Mouse (Mus musculus): ENCODE data around the gene Dhcr7. TPM values are rescaled to one million over a fixed set of nuclear protein-coding genes. Genes with fewer than 3 reads are reported as not detected.

Gene Dhcr7
- polyA plus RNA-seq, 1 experiment: 246 TPM

GRCm38 (mm10) chr7:143830399-143830798 lies 7.5 kb downstream of the Dhcr7 start:
- peaks cover 11% of the 10 kb centered on the region for H3K4me1 ChIP-seq (replicated peaks; ENCODE audit: control insufficient read depth, insufficient read depth, low read length)

DNA sequence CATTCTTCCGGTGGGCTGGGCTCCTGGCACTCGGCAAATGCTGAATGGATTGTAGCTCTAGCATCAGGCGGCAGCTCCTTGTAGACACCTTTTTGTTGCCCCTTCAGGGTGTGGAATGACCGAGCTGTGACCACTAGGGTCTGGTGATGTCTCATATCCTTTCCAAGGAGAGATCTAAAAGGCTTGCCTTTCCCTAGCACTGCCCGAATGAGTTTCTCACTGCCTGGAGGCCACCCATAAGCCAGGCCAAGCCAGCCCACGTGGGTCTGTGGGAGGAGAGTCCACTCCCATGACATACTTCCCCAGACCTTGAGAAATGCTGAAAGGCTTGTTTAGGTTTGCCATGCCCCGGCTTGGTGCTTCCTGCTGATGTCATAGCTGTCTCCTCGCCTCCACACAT lies 9.3 kb downstream of the Dhcr7 start:
- H3K27me3 ChIP-seq (ENCODE audit: control insufficient read depth, insufficient read depth, low read length): no peaks in the 10 kb centered on the region
- no peaks in the 10 kb centered on the region for H3K36me3 ChIP-seq (ENCODE audit: control insufficient read depth, insufficient read depth, low read length)
- no peak overlapping the region for H3K4me3 ChIP-seq (ENCODE audit: control insufficient read depth, insufficient read depth, low read length)
- TF ChIP-seq CTCF (IDR thresholded peaks at IDR 0.05; ENCODE audit: borderline replicate concordance, control insufficient read depth, extremely low read depth, insufficient read depth, low read length, poor library complexity) (no peak), POLR2A (IDR thresholded peaks at IDR 0.05; ENCODE audit: control insufficient read depth, extremely low read depth, insufficient read depth, low read length, poor library complexity) (no peak)
- WGBS: 88% methylated on average over 8 of the region's 8 CpGs
- no peak overlapping the region for H3K27ac ChIP-seq (ENCODE audit: control insufficient read depth, insufficient read depth, low read length)
- H3K4me1 ChIP-seq (replicated peaks; ENCODE audit: control insufficient read depth, insufficient read depth, low read length): peaks cover 25% of the 10 kb centered on the region
- DNase-seq: no peak

More at GRCm38 (mm10) chr7:143830399-143830798, 7.5 kb downstream of the Dhcr7 start:
- Histone ChIP-seq H3K27ac (ENCODE audit: control insufficient read depth, insufficient read depth, low read length) (peak overlapping the region; percentile 66), H3K36me3 (ENCODE audit: control insufficient read depth, insufficient read depth, low read length) (no peaks in the 10 kb centered on the region), H3K27me3 (ENCODE audit: control insufficient read depth, insufficient read depth, low read length) (no peaks in the 10 kb centered on the region), H3K4me3 (ENCODE audit: control insufficient read depth, insufficient read depth, low read length) (peak overlapping the region; percentile 89)
- TF ChIP-seq POLR2A (IDR thresholded peaks at IDR 0.05; ENCODE audit: control insufficient read depth, extremely low read depth, insufficient read depth, low read length, poor library complexity) (no peak), CTCF (IDR thresholded peaks at IDR 0.05; ENCODE audit: borderline replicate concordance, control insufficient read depth, extremely low read depth, insufficient read depth, low read length, poor library complexity) (no peak)
- DNase-seq: no peak
- 10% methylated on average over 6 of the region's 6 CpGs for WGBS

DNA sequence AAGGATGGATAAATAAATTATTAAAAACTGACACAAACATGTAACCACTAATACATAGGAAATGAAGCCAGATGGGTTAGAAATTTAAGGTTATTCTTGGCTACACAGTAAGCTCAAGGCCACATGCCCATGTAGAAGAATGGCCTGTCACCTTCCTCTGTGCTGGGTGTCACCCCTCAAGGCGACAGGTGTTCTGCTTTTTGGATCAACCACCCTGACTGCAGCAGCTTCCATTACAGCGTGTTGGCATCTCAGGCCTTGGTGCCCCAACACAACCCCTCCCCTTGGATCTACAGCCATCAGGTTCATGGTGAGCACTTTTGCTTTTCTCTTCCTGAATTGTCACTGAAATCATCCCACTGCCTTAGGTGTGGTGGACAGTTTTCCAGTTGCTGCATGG lies 9.7 kb downstream of the Dhcr7 start:
- Histone ChIP-seq H3K4me3 (ENCODE audit: control insufficient read depth, insufficient read depth, low read length) (no peak overlapping the region), H3K27ac (ENCODE audit: control insufficient read depth, insufficient read depth, low read length) (no peak overlapping the region), H3K4me1 (replicated peaks; ENCODE audit: control insufficient read depth, insufficient read depth, low read length) (peaks cover 29% of the 10 kb centered on the region), H3K27me3 (ENCODE audit: control insufficient read depth, insufficient read depth, low read length) (no peaks in the 10 kb centered on the region), H3K36me3 (ENCODE audit: control insufficient read depth, insufficient read depth, low read length) (no peaks in the 10 kb centered on the region)
- DNase-seq: no peak
- 95% methylated on average over 2 of the region's 2 CpGs for WGBS
- TF ChIP-seq POLR2A (IDR thresholded peaks at IDR 0.05; ENCODE audit: control insufficient read depth, extremely low read depth, insufficient read depth, low read length, poor library complexity) (no peak), CTCF (IDR thresholded peaks at IDR 0.05; ENCODE audit: borderline replicate concordance, control insufficient read depth, extremely low read depth, insufficient read depth, low read length, poor library complexity) (no peak)

GRCm38 (mm10) chr7:143833581-143834190 lies 10.7 kb downstream of the Dhcr7 start:
- TF ChIP-seq POLR2A (IDR thresholded peaks at IDR 0.05; ENCODE audit: control insufficient read depth, extremely low read depth, insufficient read depth, low read length, poor library complexity) (no peak), CTCF (IDR thresholded peaks at IDR 0.05; ENCODE audit: borderline replicate concordance, control insufficient read depth, extremely low read depth, insufficient read depth, low read length, poor library complexity) (no peak)
- H3K36me3 ChIP-seq (ENCODE audit: control insufficient read depth, insufficient read depth, low read length): no peaks in the 10 kb centered on the region
- H3K4me1 ChIP-seq (replicated peaks; ENCODE audit: control insufficient read depth, insufficient read depth, low read length): peaks cover 39% of the 10 kb centered on the region
- H3K27ac ChIP-seq (ENCODE audit: control insufficient read depth, insufficient read depth, low read length): no peak overlapping the region
- WGBS: 90% methylated on average over 6 of the region's 6 CpGs
- DNase-seq: no peak
- no peak overlapping the region for H3K4me3 ChIP-seq (ENCODE audit: control insufficient read depth, insufficient read depth, low read length)
- no peaks in the 10 kb centered on the region for H3K27me3 ChIP-seq (ENCODE audit: control insufficient read depth, insufficient read depth, low read length)

DNA sequence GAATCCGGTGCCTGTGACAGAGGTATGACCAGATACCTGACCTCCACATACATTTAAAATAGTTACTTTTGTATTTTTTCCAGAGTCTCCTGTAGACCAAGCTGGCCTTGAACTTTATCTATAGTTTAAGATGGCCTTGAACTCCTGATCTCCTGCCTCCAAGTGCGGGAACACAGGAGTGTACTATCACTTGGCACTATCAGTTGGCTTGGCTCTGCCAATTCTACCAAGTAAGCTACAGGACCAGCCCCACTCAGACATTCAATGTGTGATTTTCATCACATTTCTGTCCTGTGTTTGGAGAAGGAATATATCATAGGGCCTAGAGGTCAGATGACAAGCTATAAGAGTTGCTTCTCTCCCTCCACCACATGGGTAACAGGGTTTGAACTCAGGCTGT lies 11.4 kb downstream of the Dhcr7 start:
- Histone ChIP-seq H3K36me3 (ENCODE audit: control insufficient read depth, insufficient read depth, low read length) (no peaks in the 10 kb centered on the region), H3K4me3 (ENCODE audit: control insufficient read depth, insufficient read depth, low read length) (no peak overlapping the region), H3K27me3 (ENCODE audit: control insufficient read depth, insufficient read depth, low read length) (no peaks in the 10 kb centered on the region), H3K27ac (ENCODE audit: control insufficient read depth, insufficient read depth, low read length) (no peak overlapping the region; the same call in 1 of the 2 replicates), H3K4me1 (replicated peaks; ENCODE audit: control insufficient read depth, insufficient read depth, low read length) (peaks cover 39% of the 10 kb centered on the region)
- TF ChIP-seq CTCF (IDR thresholded peaks at IDR 0.05; ENCODE audit: borderline replicate concordance, control insufficient read depth, extremely low read depth, insufficient read depth, low read length, poor library complexity) (no peak), POLR2A (IDR thresholded peaks at IDR 0.05; ENCODE audit: control insufficient read depth, extremely low read depth, insufficient read depth, low read length, poor library complexity) (no peak)
- no peak for DNase-seq
- 96% methylated on average over 2 of the region's 2 CpGs for WGBS

DNA sequence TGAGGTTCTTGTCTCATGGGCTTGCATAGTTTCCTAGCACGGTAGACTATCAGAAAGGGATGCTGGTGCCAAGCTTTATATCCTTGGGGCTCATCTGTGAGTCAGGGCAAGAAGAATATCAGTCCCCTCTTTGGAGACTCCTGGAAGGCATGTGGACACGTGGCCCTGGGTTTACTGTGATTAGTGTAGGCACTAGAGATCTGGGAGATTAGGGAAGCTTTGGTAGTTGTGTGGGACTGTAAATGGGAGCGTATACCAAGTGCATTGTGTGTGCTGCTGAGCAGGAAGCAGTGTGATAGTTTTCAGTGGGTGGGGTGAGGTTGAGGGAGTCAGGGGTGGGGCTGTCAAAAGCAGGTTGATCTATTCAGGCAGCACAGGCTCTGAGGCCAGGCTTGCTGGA lies 12.0 kb downstream of the Dhcr7 start:
- no peak for DNase-seq
- Histone ChIP-seq H3K4me3 (ENCODE audit: control insufficient read depth, insufficient read depth, low read length) (no peak overlapping the region), H3K36me3 (ENCODE audit: control insufficient read depth, insufficient read depth, low read length) (no peaks in the 10 kb centered on the region), H3K27ac (ENCODE audit: control insufficient read depth, insufficient read depth, low read length) (peak overlapping the region; percentile 38), H3K4me1 (replicated peaks; ENCODE audit: control insufficient read depth, insufficient read depth, low read length) (peaks cover 39% of the 10 kb centered on the region), H3K27me3 (ENCODE audit: control insufficient read depth, insufficient read depth, low read length) (no peaks in the 10 kb centered on the region)
- WGBS: 62% methylated on average over 3 of the region's 3 CpGs
- TF ChIP-seq POLR2A (IDR thresholded peaks at IDR 0.05; ENCODE audit: control insufficient read depth, extremely low read depth, insufficient read depth, low read length, poor library complexity) (no peak), CTCF (IDR thresholded peaks at IDR 0.05; ENCODE audit: borderline replicate concordance, control insufficient read depth, extremely low read depth, insufficient read depth, low read length, poor library complexity) (no peak)
